Mouse (Mus musculus) cortical plate, adult 2 months (tissue): ENCODE data around the gene Atp2b1.

Experiments
- CTCF ChIP-seq: fragments of 200-500 bp; IDR thresholded peaks from 2 replicates; pipeline ENCODE4 v1.5.1; 2011; ENCODE audit warnings: mild to moderate bottlenecking, control low read depth, low read length; ENCODE audit not compliant: insufficient read depth; ENCODE audit errors: extremely low read depth
- POLR2A ChIP-seq: fragments of 200-500 bp; IDR thresholded peaks from 2 replicates; pipeline ENCODE4 v1.6.1; 2011; ENCODE audit warnings: mild to moderate bottlenecking, low read length, control low read depth; ENCODE audit not compliant: insufficient read depth; ENCODE audit errors: extremely low read depth

GRCm38 (mm10) chr10:98913961-98914809, at the start of gene Atp2b1:
- TF ChIP-seq POLR2A (peak; percentile 69), CTCF (no peak)
